Mouse (Mus musculus) spleen, postnatal 4 days (tissue): ENCODE measurements around the gene Rubcnl.

Source experiments
- DNase-seq, 2 experiments: peaks; one replicate each; pipeline ENCODE4 v3.0.0; 2022; ENCODE audit warnings: low spot score in 2 of 2

Gene Rubcnl

GRCm38 (mm10) chr14:75017877-75018825 is 2.3 kb downstream of the Rubcnl start:
- peak in 1 of 2 experiments; percentile 16 for DNase-seq

- no peak for DNase-seq
Observed at GRCm38 (mm10) chr14:75018829-75019228, 3.0 kb downstream of the Rubcnl start.

- DNase-seq, result no peak
Observed at GRCm38 (mm10) chr14:75020581-75021253, 4.9 kb downstream of the Rubcnl start.

- peak in 1 of 2 experiments; percentile 27 for DNase-seq
Observed at GRCm38 (mm10) chr14:75022522-75022921, 6.7 kb downstream of the Rubcnl start.

GRCm38 (mm10) chr14:75024793-75025710 is 9.2 kb downstream of the Rubcnl start:
- DNase-seq, result no peak

- no peak for DNase-seq
Observed at GRCm38 (mm10) chr14:75030764-75031163, 14.9 kb downstream of the Rubcnl start.

- no peak for DNase-seq
Observed at GRCm38 (mm10) chr14:75031999-75032575, 16.3 kb downstream of the Rubcnl start.

GRCm38 (mm10) chr14:75032742-75033141 is 16.9 kb downstream of the Rubcnl start:
- no peak for DNase-seq

- peak in 1 of 2 experiments; percentile 32 for DNase-seq
Observed at GRCm38 (mm10) chr14:75034240-75034639, 18.4 kb downstream of the Rubcnl start.

GRCm38 (mm10) chr14:75035431-75035830 is 19.6 kb downstream of the Rubcnl start:
- DNase-seq, result no peak

- no peak for DNase-seq
Observed at GRCm38 (mm10) chr14:75045184-75045583, 29.4 kb downstream of the Rubcnl start.

- no peak for DNase-seq
Observed at GRCm38 (mm10) chr14:75052451-75052850, 36.6 kb downstream of the Rubcnl start.

- DNase-seq, result no peak
Observed at GRCm38 (mm10) chr14:75054455-75055343, 38.9 kb downstream of the Rubcnl start.

- DNase-seq, result peak; percentile 29 to 68
Observed at GRCm38 (mm10) chr14:75056861-75057431, 41.1 kb downstream of the Rubcnl start.

GRCm38 (mm10) chr14:75060562-75060961 is 44.7 kb downstream of the Rubcnl start:
- peak in 1 of 2 experiments; percentile 22 for DNase-seq

- no peak for DNase-seq
Observed at GRCm38 (mm10) chr14:75063936-75064335, 48.1 kb downstream of the Rubcnl start.

GRCm38 (mm10) chr14:75064520-75064919 is 48.7 kb downstream of the Rubcnl start:
- peak; percentile 62 to 71 for DNase-seq

- DNase-seq, result no peak
Observed at GRCm38 (mm10) chr14:75065211-75065610, 49.4 kb downstream of the Rubcnl start.

GRCm38 (mm10) chr14:75068430-75069112 is 52.7 kb downstream of the Rubcnl start:
- peak; percentile 23 to 67 for DNase-seq
